Mouse (Mus musculus): ENCODE results near the gene Usp40. TPM values are rescaled to one million over a fixed set of nuclear protein-coding genes. Genes with fewer than 3 reads are reported as not detected.

Gene Usp40
- polyA plus RNA-seq, 2 experiments: 4.5 to 4.9 TPM

DNA sequence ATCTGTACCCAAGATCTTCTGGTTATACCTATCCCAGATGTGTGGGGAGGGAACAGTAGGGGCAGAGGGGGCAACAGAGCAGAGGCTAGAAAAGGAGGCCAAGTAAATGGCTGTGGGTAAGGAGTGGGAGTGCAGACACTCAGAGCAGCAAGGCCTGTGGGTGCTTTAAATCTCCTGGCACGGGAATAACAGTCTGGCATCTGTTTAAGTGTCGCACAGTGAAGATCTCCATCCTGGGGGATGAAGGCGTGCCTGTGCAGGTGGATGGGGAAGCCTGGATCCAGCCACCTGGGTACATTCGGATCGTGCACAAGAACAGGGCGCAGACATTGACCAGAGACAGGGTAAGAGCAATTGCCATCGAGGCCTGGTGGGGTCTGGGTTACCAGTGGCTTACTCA lies 72.3 kb downstream of the Usp40 start:
- H3K4me2 ChIP-seq (ENCODE audit: low read depth): no peak overlapping the region
- peaks cover 13% of the 10 kb centered on the region for H3K36me3 ChIP-seq (replicated peaks; ENCODE audit: control insufficient read depth, insufficient read depth, low read depth)
- H3K9ac ChIP-seq (replicated peaks): no peak overlapping the region
- DNase-seq (ENCODE audit: low read depth in 3 of 3, low spot score in 3 of 3): no peak
- no peaks in the 10 kb centered on the region for H3K9me3 ChIP-seq (ENCODE audit: control insufficient read depth, low read length)
- H3K4me3 ChIP-seq (ENCODE audit: insufficient read depth in 1 of 2, low read depth in 2 of 2, low read length in 2 of 2): no peak overlapping the region
- TF ChIP-seq CTCF (IDR thresholded peaks at IDR 0.05; ENCODE audit: low read depth) (no peak), EP300 (IDR thresholded peaks at IDR 0.05; ENCODE audit: low read depth) (no peak)
- 83% methylated on average over 7 of the region's 7 CpGs for WGBS (ENCODE audit: insufficient replicate concordance)
- ATAC-seq (ENCODE audit: insufficient read depth): 0 out of 2 replicates have a peak, but pooled peaks have one; percentile 8
- H3K4me1 ChIP-seq (replicated peaks; ENCODE audit: control insufficient read depth in 2 of 2, insufficient read depth in 2 of 2, low read length in 1 of 2): no peaks in the 10 kb centered on the region; a peak in 1 of 4 replicates
- no peak overlapping the region for H3K27ac ChIP-seq
- H3K27me3 ChIP-seq (ENCODE audit: control insufficient read depth, insufficient read depth, low read length): no peaks in the 10 kb centered on the region

DNA sequence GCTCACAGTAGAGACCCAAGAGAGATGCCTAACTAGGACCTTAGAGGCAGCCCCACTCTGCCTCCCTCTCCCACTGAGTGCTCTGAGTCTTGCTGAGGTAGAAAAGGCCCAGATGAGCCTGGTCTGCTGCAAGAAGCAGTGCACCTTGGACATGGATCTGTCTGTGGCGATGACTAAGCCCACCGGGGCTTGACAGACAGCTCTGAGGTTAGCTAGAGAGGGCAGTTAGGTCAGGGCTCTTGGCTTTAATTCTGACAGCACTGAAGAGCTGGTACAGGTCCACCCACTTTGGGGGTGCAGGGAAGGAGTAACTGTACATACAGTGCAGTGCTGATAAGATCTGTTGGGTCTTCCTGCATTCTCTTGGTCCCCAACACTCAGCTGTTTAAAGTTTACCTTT lies 72.8 kb downstream of the Usp40 start:
- H3K27me3 ChIP-seq (ENCODE audit: control insufficient read depth, insufficient read depth, low read length): no peaks in the 10 kb centered on the region
- TF ChIP-seq CTCF (IDR thresholded peaks at IDR 0.05; ENCODE audit: low read depth) (no peak), EP300 (IDR thresholded peaks at IDR 0.05; ENCODE audit: low read depth) (no peak)
- no peak overlapping the region for H3K4me3 ChIP-seq (ENCODE audit: insufficient read depth in 1 of 2, low read depth in 2 of 2, low read length in 2 of 2)
- WGBS (ENCODE audit: insufficient replicate concordance): 41% methylated on average over 2 of the region's 2 CpGs
- H3K4me2 ChIP-seq (ENCODE audit: low read depth): no peak overlapping the region
- H3K36me3 ChIP-seq (replicated peaks; ENCODE audit: control insufficient read depth, insufficient read depth, low read depth): peaks cover 8% of the 10 kb centered on the region
- H3K4me1 ChIP-seq (replicated peaks; ENCODE audit: control insufficient read depth in 2 of 2, insufficient read depth in 2 of 2, low read length in 1 of 2): no peaks in the 10 kb centered on the region; a peak in 1 of 4 replicates
- ATAC-seq (ENCODE audit: insufficient read depth) (no peak), DNase-seq (ENCODE audit: low read depth in 3 of 3, low spot score in 3 of 3) (no peak)
- H3K9me3 ChIP-seq (ENCODE audit: control insufficient read depth, low read length): no peaks in the 10 kb centered on the region
- H3K9ac ChIP-seq (replicated peaks): no peak overlapping the region; the same call in 1 of the 2 replicates
- no peak overlapping the region for H3K27ac ChIP-seq

DNA sequence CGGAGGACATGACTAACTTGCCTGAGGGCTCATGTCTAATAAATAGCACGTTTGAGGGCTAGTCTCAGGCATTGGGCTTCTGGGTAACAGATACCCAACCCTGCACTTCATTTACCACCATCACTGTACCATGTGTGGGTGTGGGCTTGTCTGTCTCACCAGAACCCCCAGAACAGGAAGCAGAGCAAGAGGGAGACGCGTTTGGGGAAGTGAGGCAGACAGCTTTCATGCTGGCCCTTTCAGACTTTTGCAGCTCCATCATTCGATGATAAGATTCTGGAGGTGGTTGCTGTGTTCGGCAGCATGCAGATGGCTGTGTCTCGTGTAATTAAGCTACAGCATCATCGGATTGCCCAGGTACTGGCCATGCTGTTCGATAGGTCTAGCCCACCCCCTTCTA lies 73.3 kb downstream of the Usp40 start:
- Histone ChIP-seq H3K36me3 (replicated peaks; ENCODE audit: control insufficient read depth, insufficient read depth, low read depth) (peaks cover 8% of the 10 kb centered on the region; the same call in 1 of the 2 replicates), H3K9ac (replicated peaks) (no peak overlapping the region; the same call in 1 of the 2 replicates), H3K27me3 (ENCODE audit: control insufficient read depth, insufficient read depth, low read length) (no peaks in the 10 kb centered on the region), H3K27ac (no peak overlapping the region), H3K4me2 (ENCODE audit: low read depth) (no peak overlapping the region), H3K4me3 (ENCODE audit: insufficient read depth in 1 of 2, low read depth in 2 of 2, low read length in 2 of 2) (no peak overlapping the region), H3K4me1 (replicated peaks; ENCODE audit: control insufficient read depth in 2 of 2, insufficient read depth in 2 of 2, low read length in 1 of 2) (no peaks in the 10 kb centered on the region; a peak in 1 of 4 replicates), H3K9me3 (ENCODE audit: control insufficient read depth, low read length) (no peaks in the 10 kb centered on the region)
- ATAC-seq (ENCODE audit: insufficient read depth) (no peak), DNase-seq (ENCODE audit: low read depth in 3 of 3, low spot score in 3 of 3) (no peak)
- TF ChIP-seq EP300 (IDR thresholded peaks at IDR 0.05; ENCODE audit: low read depth) (no peak), CTCF (IDR thresholded peaks at IDR 0.05; ENCODE audit: low read depth) (no peak)
- 46% methylated on average over 9 of the region's 9 CpGs for WGBS (ENCODE audit: insufficient replicate concordance)

DNA sequence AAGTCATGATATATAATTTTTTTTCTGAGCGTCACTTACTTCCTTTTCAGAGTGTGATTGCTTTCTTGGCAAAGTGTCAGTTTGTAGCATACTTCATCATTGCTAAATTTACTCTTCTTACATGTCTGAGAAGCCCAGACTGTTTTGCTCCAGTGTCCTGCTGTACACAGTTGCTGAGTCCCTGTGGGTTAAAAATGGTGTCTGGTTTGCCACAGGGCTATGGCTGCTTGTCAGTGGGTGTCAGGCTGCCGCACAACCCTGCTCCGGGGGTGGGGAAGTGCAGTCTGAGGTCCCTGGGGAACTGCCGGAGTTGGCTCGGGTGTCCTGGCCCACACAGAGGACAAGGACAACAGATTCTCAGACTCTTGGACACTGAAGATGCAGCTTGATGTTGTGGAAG lies 75.3 kb downstream of the Usp40 start:
- no peak overlapping the region for H3K4me2 ChIP-seq (ENCODE audit: low read depth)
- no peak for DNase-seq (ENCODE audit: low read depth in 3 of 3, low spot score in 3 of 3)
- TF ChIP-seq CTCF (IDR thresholded peaks at IDR 0.05; ENCODE audit: low read depth) (no peak), EP300 (IDR thresholded peaks at IDR 0.05; ENCODE audit: low read depth) (no peak)
- ATAC-seq (ENCODE audit: insufficient read depth): no peak
- no peaks in the 10 kb centered on the region for H3K27me3 ChIP-seq (ENCODE audit: control insufficient read depth, insufficient read depth, low read length)
- no peaks in the 10 kb centered on the region; a peak in 1 of 4 replicates for H3K4me1 ChIP-seq (replicated peaks; ENCODE audit: control insufficient read depth in 2 of 2, insufficient read depth in 2 of 2, low read length in 1 of 2)
- H3K4me3 ChIP-seq (ENCODE audit: insufficient read depth in 1 of 2, low read depth in 2 of 2, low read length in 2 of 2): no peak overlapping the region
- no peak overlapping the region for H3K9ac ChIP-seq (replicated peaks)
- H3K9me3 ChIP-seq (ENCODE audit: control insufficient read depth, low read length): no peaks in the 10 kb centered on the region
- H3K36me3 ChIP-seq (replicated peaks; ENCODE audit: control insufficient read depth, insufficient read depth, low read depth): peaks cover 4% of the 10 kb centered on the region; the same call in 1 of the 2 replicates
- H3K27ac ChIP-seq: no peak overlapping the region
- 70% methylated on average over 5 of the region's 5 CpGs for whole genome bisulfite sequencing (ENCODE audit: insufficient replicate concordance)

DNA sequence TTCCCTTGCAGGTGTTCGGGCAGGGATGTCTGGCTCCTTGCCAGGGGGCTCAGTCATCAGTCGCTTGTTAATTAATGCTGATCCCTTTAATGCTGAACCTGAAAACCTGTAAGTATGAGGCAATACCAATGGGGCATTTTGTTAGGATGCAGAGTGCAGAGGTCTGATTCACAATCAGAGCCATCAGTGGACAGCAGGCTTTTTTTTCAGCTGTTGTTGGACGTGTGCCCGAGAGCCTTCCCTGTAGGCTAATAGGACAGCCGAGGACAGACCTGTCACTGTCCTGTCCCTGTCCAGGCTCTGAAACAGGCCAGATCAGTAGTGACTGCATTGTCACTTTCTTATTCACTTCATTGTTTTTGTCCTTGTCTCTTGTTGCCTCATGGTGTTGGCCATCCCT lies 78.6 kb downstream of the Usp40 start:
- TF ChIP-seq CTCF (IDR thresholded peaks at IDR 0.05; ENCODE audit: low read depth) (no peak), EP300 (IDR thresholded peaks at IDR 0.05; ENCODE audit: low read depth) (no peak)
- Histone ChIP-seq H3K36me3 (replicated peaks; ENCODE audit: control insufficient read depth, insufficient read depth, low read depth) (peaks cover 8% of the 10 kb centered on the region), H3K27me3 (ENCODE audit: control insufficient read depth, insufficient read depth, low read length) (no peaks in the 10 kb centered on the region), H3K4me2 (ENCODE audit: low read depth) (no peak overlapping the region), H3K4me3 (ENCODE audit: insufficient read depth in 1 of 2, low read depth in 2 of 2, low read length in 2 of 2) (no peak overlapping the region), H3K4me1 (replicated peaks; ENCODE audit: control insufficient read depth in 2 of 2, insufficient read depth in 2 of 2, low read length in 1 of 2) (no peaks in the 10 kb centered on the region), H3K9me3 (ENCODE audit: control insufficient read depth, low read length) (no peaks in the 10 kb centered on the region), H3K27ac (no peak overlapping the region), H3K9ac (replicated peaks) (no peak overlapping the region)
- WGBS (ENCODE audit: insufficient replicate concordance): 75% methylated on average over 5 of the region's 5 CpGs
- 0 out of 2 replicates have a peak, but pooled peaks have one; percentile 19 for ATAC-seq (ENCODE audit: insufficient read depth)
- DNase-seq (ENCODE audit: low read depth in 3 of 3, low spot score in 3 of 3): no peak

Data from liver, embryonic 14.5 days (tissue).